Mouse (Mus musculus): ENCODE data around the gene Pin4. TPM values are rescaled to one million over a fixed set of nuclear protein-coding genes. Genes with fewer than 3 reads are reported as not detected.

The Pin4 gene
- polyA plus RNA-seq (2012; rRNA removed) (21.4 and 45.2 TPM in 2 replicates), polyA plus RNA-seq (2014; fragmentation: Nextera tagmentation; extraction: Ambion mirVana) (59.5 and 69.3 TPM in 2 replicates)

GRCm38 (mm10) chrX:102119042-102119864, at the start of gene Pin4:
TSS of gene Pin4 (plus strand) at chrX:102119447.
- Histone ChIP-seq H3K4me3 (ENCODE audit: insufficient read depth in 1 of 2, low read depth in 2 of 2, low read length in 2 of 2) (peak within 1 kb of the TSS; percentile 69 to 97), H3K9me3 (ENCODE audit: control insufficient read depth, low read length) (no peaks in the 10 kb centered on the region), H3K27me3 (ENCODE audit: control insufficient read depth, insufficient read depth, low read length) (no peaks in the 10 kb centered on the region; the same call in 1 of the 2 replicates), H3K36me3 (replicated peaks; ENCODE audit: control insufficient read depth, insufficient read depth, low read depth) (no peaks in the 10 kb centered on the region), H3K27ac (no peak within 1 kb of the TSS; the same call in 1 of the 2 replicates), H3K9ac (replicated peaks) (peak within 1 kb of the TSS; percentile 77), H3K4me2 (ENCODE audit: low read depth) (peak within 1 kb of the TSS; percentile 75), H3K4me1 (replicated peaks; ENCODE audit: control insufficient read depth in 2 of 2, insufficient read depth in 2 of 2, low read length in 1 of 2) (peaks cover 0 to 5% of the 10 kb centered on the region in 2 experiments; a peak in 1 of 4 replicates)
- DNase-seq (ENCODE audit: low read depth in 3 of 3, low spot score in 3 of 3) (peak; percentile 91 to 95 (median 92)), ATAC-seq (ENCODE audit: insufficient read depth) (peak; percentile 98)
- WGBS (ENCODE audit: insufficient replicate concordance) = 9% methylated on average over 30 of the region's 30 CpGs
- TF ChIP-seq EP300 (IDR thresholded peaks at IDR 0.05; ENCODE audit: low read depth) = peak; percentile 59; the same call in 1 of the 2 replicates
- 0 out of 2 replicates have a peak, but pooled peaks have one; percentile 12 for TF ChIP-seq CTCF (IDR thresholded peaks at IDR 0.05; ENCODE audit: low read depth)

- no peak within 1 kb of the TSS for H3K27ac ChIP-seq
- WGBS (ENCODE audit: insufficient replicate concordance) = 16% methylated on average over 61 of the region's 61 CpGs
- peak; percentile 23; the same call in 1 of the 2 replicates for ATAC-seq (ENCODE audit: insufficient read depth)
Measured at GRCm38 (mm10) chrX:102070591-102071471, 48.4 kb upstream of the Pin4 start, which contains the start of gene Rtl5. TSS of gene Rtl5 (minus strand) at chrX:102071304.

GRCm38 (mm10) chrX:102071517-102071916, 47.7 kb upstream of the Pin4 start:
- H3K27ac ChIP-seq = no peak overlapping the region
- H3K4me3 ChIP-seq (ENCODE audit: insufficient read depth in 1 of 2, low read depth in 2 of 2, low read length in 2 of 2) = peak overlapping the region in 1 of 2 experiments; percentile 35; a peak in 1 of 4 replicates
- peaks cover 19% of the 10 kb centered on the region for H3K27me3 ChIP-seq (ENCODE audit: control insufficient read depth, insufficient read depth, low read length)
- H3K9ac ChIP-seq (replicated peaks) = no peak overlapping the region
- H3K4me1 ChIP-seq (replicated peaks; ENCODE audit: control insufficient read depth in 2 of 2, insufficient read depth in 2 of 2, low read length in 1 of 2) = no peaks in the 10 kb centered on the region
- no peak for ATAC-seq (ENCODE audit: insufficient read depth)
- H3K9me3 ChIP-seq (ENCODE audit: control insufficient read depth, low read length) = no peaks in the 10 kb centered on the region
- peak overlapping the region; percentile 50; the same call in 1 of the 2 replicates for H3K4me2 ChIP-seq (ENCODE audit: low read depth)
- no peaks in the 10 kb centered on the region for H3K36me3 ChIP-seq (replicated peaks; ENCODE audit: control insufficient read depth, insufficient read depth, low read depth)
- no peak for TF ChIP-seq CTCF (IDR thresholded peaks at IDR 0.05; ENCODE audit: low read depth)
- TF ChIP-seq EP300 (IDR thresholded peaks at IDR 0.05; ENCODE audit: low read depth) = no peak
- 30% methylated on average over 2 of the region's 2 CpGs for WGBS (ENCODE audit: insufficient replicate concordance)
- DNase-seq (ENCODE audit: low read depth in 3 of 3, low spot score in 3 of 3) = no peak

More at GRCm38 (mm10) chrX:102070591-102071471, 48.4 kb upstream of the Pin4 start, which contains the start of gene Rtl5:
- Histone ChIP-seq H3K4me1 (replicated peaks; ENCODE audit: control insufficient read depth in 2 of 2, insufficient read depth in 2 of 2, low read length in 1 of 2) (no peaks in the 10 kb centered on the region), H3K27me3 (ENCODE audit: control insufficient read depth, insufficient read depth, low read length) (peaks cover 19% of the 10 kb centered on the region), H3K9ac (replicated peaks) (no peak within 1 kb of the TSS), H3K4me3 (ENCODE audit: insufficient read depth in 1 of 2, low read depth in 2 of 2, low read length in 2 of 2) (peak within 1 kb of the TSS; percentile 22 to 35), H3K36me3 (replicated peaks; ENCODE audit: control insufficient read depth, insufficient read depth, low read depth) (no peaks in the 10 kb centered on the region), H3K9me3 (ENCODE audit: control insufficient read depth, low read length) (no peaks in the 10 kb centered on the region), H3K4me2 (ENCODE audit: low read depth) (peak within 1 kb of the TSS; percentile 50)
- DNase-seq (ENCODE audit: low read depth in 3 of 3, low spot score in 3 of 3) = no peak
- no peak for TF ChIP-seq EP300 (IDR thresholded peaks at IDR 0.05; ENCODE audit: low read depth)
- no peak for TF ChIP-seq CTCF (IDR thresholded peaks at IDR 0.05; ENCODE audit: low read depth)

GRCm38 (mm10) chrX:102073605-102074325, 45.5 kb upstream of the Pin4 start:
- no peak overlapping the region for H3K9ac ChIP-seq (replicated peaks)
- H3K27me3 ChIP-seq (ENCODE audit: control insufficient read depth, insufficient read depth, low read length) = peaks cover 19% of the 10 kb centered on the region
- no peak overlapping the region for H3K4me2 ChIP-seq (ENCODE audit: low read depth)
- DNase-seq (ENCODE audit: low read depth in 3 of 3, low spot score in 3 of 3) (no peak), ATAC-seq (ENCODE audit: insufficient read depth) (no peak)
- H3K36me3 ChIP-seq (replicated peaks; ENCODE audit: control insufficient read depth, insufficient read depth, low read depth) = no peaks in the 10 kb centered on the region
- WGBS (ENCODE audit: insufficient replicate concordance) = 69% methylated on average over 14 of the region's 14 CpGs
- H3K27ac ChIP-seq = no peak overlapping the region
- H3K4me1 ChIP-seq (replicated peaks; ENCODE audit: control insufficient read depth in 2 of 2, insufficient read depth in 2 of 2, low read length in 1 of 2) = no peaks in the 10 kb centered on the region
- TF ChIP-seq CTCF (IDR thresholded peaks at IDR 0.05; ENCODE audit: low read depth) (no peak), EP300 (IDR thresholded peaks at IDR 0.05; ENCODE audit: low read depth) (no peak)
- H3K4me3 ChIP-seq (ENCODE audit: insufficient read depth in 1 of 2, low read depth in 2 of 2, low read length in 2 of 2) = no peak overlapping the region
- no peaks in the 10 kb centered on the region for H3K9me3 ChIP-seq (ENCODE audit: control insufficient read depth, low read length)

All from liver, embryonic 14.5 days (tissue).